8 mouse cellular contexts compared by ENCODE assay signal in the genomic region with DNA sequence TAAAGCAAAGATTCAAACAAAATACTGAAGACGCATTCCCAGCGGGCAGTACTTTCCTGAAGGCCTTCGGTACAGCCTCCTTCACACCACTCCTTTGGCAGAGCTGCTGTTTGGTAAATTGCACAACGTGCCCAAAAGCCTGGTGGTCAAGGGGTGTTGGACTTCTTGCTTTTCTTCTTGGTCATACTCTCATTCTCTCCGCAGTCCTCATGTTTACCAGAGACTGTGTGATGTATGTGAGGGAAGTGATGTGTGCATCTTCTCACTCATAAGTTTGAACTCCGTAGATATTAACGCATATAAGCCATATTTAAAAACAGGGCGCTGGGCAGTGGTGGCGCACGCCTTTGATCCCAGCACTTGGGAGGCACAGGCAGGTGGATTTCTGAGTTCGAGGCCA. TPM values are rescaled to one million over a fixed set of nuclear protein-coding genes. Genes with fewer than 3 reads are reported as not detected.
DNase-seq lines count a peak whose midpoint lies in the region; ATAC-seq and TF ChIP-seq lines count a peak whose summit lies in the region.

No protein-coding gene starts in this region.

- no peak for DNase-seq in layer of hippocampus, adult 2 months (ENCODE audit: low spot score in 2 of 2)
- DNase-seq in layer of hippocampus, adult 8-10 months (ENCODE audit: low spot score in 2 of 2), result no peak
- DNase-seq in limb, embryonic 11.5 days (ENCODE audit: low spot score), result no peak
- no peak for DNase-seq in urinary bladder, postnatal 10 days (ENCODE audit: low spot score)
- no peak for DNase-seq in urinary bladder, postnatal 36 days (ENCODE audit: low spot score in 2 of 2)
- DNase-seq in urinary bladder, adult 18-20 months (ENCODE audit: low spot score in 2 of 2), result no peak

- peaks cover 47% of the 10 kb centered on the region for H3K4me1 ChIP-seq in forebrain, embryonic 12.5 days
- H3K4me1 ChIP-seq in limb, embryonic 11.5 days (ENCODE audit: control insufficient read depth, insufficient read depth, low read length), result 0 out of 2 replicates have a peak, but pooled peaks cover 3% of the 10 kb centered on the region
- H3K4me1 ChIP-seq in neural tube, embryonic 13.5 days (replicated peaks), result peaks cover 52% of the 10 kb centered on the region

- H3K9ac ChIP-seq in forebrain, embryonic 12.5 days, result peak overlapping the region; percentile 97
- H3K9ac ChIP-seq in limb, embryonic 11.5 days (ENCODE audit: low read length), result peak overlapping the region; percentile 99
- peak overlapping the region; percentile 97 for H3K9ac ChIP-seq in neural tube, embryonic 13.5 days

- peak overlapping the region; percentile 81 for H3K4me2 ChIP-seq in forebrain, embryonic 12.5 days
- H3K4me2 ChIP-seq in limb, embryonic 11.5 days (ENCODE audit: low read depth, severe bottlenecking), result peak overlapping the region; percentile 86
- H3K4me2 ChIP-seq in neural tube, embryonic 13.5 days, result peak overlapping the region; percentile 74

- peak overlapping the region; percentile 94 for H3K27ac ChIP-seq in layer of hippocampus, adult 2 months
- H3K27ac ChIP-seq in forebrain, embryonic 12.5 days, result peak overlapping the region; percentile 99
- H3K27ac ChIP-seq in limb, embryonic 11.5 days (replicated peaks; ENCODE audit: low read depth, low read length), result peak overlapping the region; percentile 99; the same call in 1 of the 2 replicates
- peak overlapping the region; percentile 98 for H3K27ac ChIP-seq in neural tube, embryonic 13.5 days (replicated peaks)

- H3K36me3 ChIP-seq in forebrain, embryonic 12.5 days (replicated peaks), result no peaks in the 10 kb centered on the region
- H3K36me3 ChIP-seq in limb, embryonic 11.5 days (ENCODE audit: control insufficient read depth, insufficient read depth, low read length), result no peaks in the 10 kb centered on the region
- H3K36me3 ChIP-seq in neural tube, embryonic 13.5 days, result no peaks in the 10 kb centered on the region

- H3K4me3 ChIP-seq in layer of hippocampus, adult 2 months, result no peak overlapping the region
- peak overlapping the region; percentile 94; the same call in 1 of the 2 replicates for H3K4me3 ChIP-seq in forebrain, embryonic 12.5 days (replicated peaks)
- no peak overlapping the region for H3K4me3 ChIP-seq in limb, embryonic 11.5 days (ENCODE audit: low read depth, low read length)
- H3K4me3 ChIP-seq in neural tube, embryonic 13.5 days, result peak overlapping the region; percentile 92

- no peak for TF ChIP-seq CTCF in layer of hippocampus, adult 2 months (conservative IDR thresholded peaks at IDR 0.05)

- no peaks in the 10 kb centered on the region for H3K9me3 ChIP-seq in forebrain, embryonic 12.5 days
- H3K9me3 ChIP-seq in limb, embryonic 11.5 days (ENCODE audit: control insufficient read depth, low read length), result no peaks in the 10 kb centered on the region
- H3K9me3 ChIP-seq in neural tube, embryonic 13.5 days, result no peaks in the 10 kb centered on the region

- H3K27me3 ChIP-seq in forebrain, embryonic 12.5 days, result no peaks in the 10 kb centered on the region
- no peaks in the 10 kb centered on the region for H3K27me3 ChIP-seq in limb, embryonic 11.5 days (ENCODE audit: control insufficient read depth, insufficient read depth, low read length)
- H3K27me3 ChIP-seq in neural tube, embryonic 13.5 days, result no peaks in the 10 kb centered on the region

- ATAC-seq in forebrain, embryonic 12.5 days (ENCODE audit: low FRiP score), result no peak
- ATAC-seq in limb, embryonic 11.5 days (ENCODE audit: insufficient number of reproducible peaks, low FRiP score, low TSS enrichment, low read depth), result no peak
- ATAC-seq in neural tube, embryonic 13.5 days (ENCODE audit: low read depth), result no peak

- 72% methylated on average over 11 of the region's 11 CpGs for WGBS in forebrain, embryonic 12.5 days
- WGBS in limb, embryonic 11.5 days, result 76% methylated on average over 11 of the region's 11 CpGs
- 75% methylated on average over 11 of the region's 11 CpGs for WGBS in neural tube, embryonic 13.5 days

RNA-seq across cellular contexts. Expression of gene Srsf10, which starts 0.9 kb away (rescaled TPM):
- total RNA-seq in layer of hippocampus, adult 2 months (2021), result 10 to 100 TPM; 82.6 to 94.2 TPM
- 10 to 100 TPM; 67.9 to 91.9 (median 79.9) TPM for total RNA-seq in layer of hippocampus, adult 8-10 months (2022)
- polyA plus RNA-seq in forebrain, embryonic 12.5 days (2016; fragmentation: Nextera tagmentation; extraction: Ambion mirVana), result 411 and 417 TPM in 2 replicates
- 435 and 442 TPM in 2 replicates for polyA plus RNA-seq in limb, embryonic 11.5 days (2014; fragmentation: Nextera tagmentation; extraction: Ambion mirVana)
- polyA plus RNA-seq in neural tube, embryonic 13.5 days (2015; fragmentation: Nextera tagmentation; extraction: Ambion mirVana), result 198 and 233 TPM in 2 replicates

RNA-seq across cellular contexts. Expression of gene Pnrc2, which starts 19.0 kb away (rescaled TPM):
- 10 to 100 TPM; 52.7 to 54.8 TPM for total RNA-seq in layer of hippocampus, adult 2 months (2021)
- 10 to 100 TPM; 47.2 to 86.0 (median 47.7) TPM for total RNA-seq in layer of hippocampus, adult 8-10 months (2022)
- 196 and 199 TPM in 2 replicates for polyA plus RNA-seq in forebrain, embryonic 12.5 days (2016; fragmentation: Nextera tagmentation; extraction: Ambion mirVana)
- 232 and 234 TPM in 2 replicates for polyA plus RNA-seq in limb, embryonic 11.5 days (2014; fragmentation: Nextera tagmentation; extraction: Ambion mirVana)
- 109 and 122 TPM in 2 replicates for polyA plus RNA-seq in neural tube, embryonic 13.5 days (2015; fragmentation: Nextera tagmentation; extraction: Ambion mirVana)

RNA-seq across cellular contexts. Expression of gene Cnr2, which starts 40.6 kb away (rescaled TPM):
- under 1 TPM in 1 of 2 experiments, not detected in 1; 0.12 TPM for total RNA-seq in layer of hippocampus, adult 2 months (2021)
- total RNA-seq in layer of hippocampus, adult 8-10 months (2022), result under 1 TPM in 3 of 4 experiments, not detected in 1; 0.08 to 0.98 (median 0.92) TPM
- polyA plus RNA-seq in forebrain, embryonic 12.5 days (2016; fragmentation: Nextera tagmentation; extraction: Ambion mirVana), result 0.32 and 0.36 TPM in 2 replicates
- 0.23 and 0.51 TPM in 2 replicates for polyA plus RNA-seq in limb, embryonic 11.5 days (2014; fragmentation: Nextera tagmentation; extraction: Ambion mirVana)
- 0.12 and 0.25 TPM in 2 replicates for polyA plus RNA-seq in neural tube, embryonic 13.5 days (2015; fragmentation: Nextera tagmentation; extraction: Ambion mirVana)

Comparison
In these comparisons a context has a peak if more than half of its experiments do, and no peak if none do; other contexts are left out.
1. H3K4me3 ChIP-seq: peak in forebrain, embryonic 12.5 days (single experiment) and neural tube, embryonic 13.5 days (single experiment); none in layer of hippocampus, adult 2 months (single experiment) and limb, embryonic 11.5 days (single experiment).
2. Peak in every context shown above with its lines, with median percentiles within 50 percentile points of each other: H3K27ac ChIP-seq, H3K4me2 ChIP-seq and H3K9ac ChIP-seq.